Mouse (Mus musculus) G1E (cell line): Measurements from ENCODE around the gene Hoxa5.

Experiments used
- CTCF ChIP-seq: IDR thresholded peaks from 2 replicates; pipeline ENCODE4 v1.5.1; 2012; ENCODE audit warnings: low read depth, low read length, inconsistent platforms, mixed read lengths
- GATA1 ChIP-seq: IDR thresholded peaks from 2 replicates; pipeline ENCODE4 v1.6.1; 2012; ENCODE audit warnings: borderline replicate concordance, low read length, inconsistent platforms, mixed read lengths
- TAL1 ChIP-seq: conservative IDR thresholded peaks from 2 replicates; pipeline ENCODE4 v1.6.1; 2012; ENCODE audit warnings: low read depth, low read length, inconsistent platforms, mixed read lengths

- TF ChIP-seq CTCF (no peak), TAL1 (no peak), GATA1 (no peak)
These were observed 38.5 kb upstream of the Hoxa5 start for GRCm38 (mm10) chr6:52242801-52243332.
